Mouse (Mus musculus): Measurements from ENCODE around the gene Cyp4x1.

DNA sequence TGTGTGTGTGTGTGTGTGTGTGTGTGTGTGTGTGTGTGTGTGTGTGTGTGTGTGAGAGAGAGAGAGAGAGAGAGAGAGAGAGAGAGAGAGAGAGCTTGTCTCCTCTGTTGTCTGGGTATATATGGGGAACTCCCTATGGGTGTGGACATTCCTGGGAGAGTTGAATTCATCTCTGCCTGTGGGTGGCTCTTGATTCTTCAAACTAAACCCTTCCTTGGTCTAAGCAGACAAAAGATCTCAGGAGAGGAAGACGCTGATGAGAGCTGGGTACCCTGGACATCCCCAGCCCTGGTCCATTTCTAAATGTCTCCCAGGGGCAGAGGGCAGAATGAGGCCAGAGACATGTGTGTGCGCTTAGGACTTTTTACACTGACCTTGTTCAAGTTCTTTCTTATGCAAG lies 40.0 kb downstream of the Cyp4x1 start:
- TF ChIP-seq CTCF (IDR thresholded peaks at IDR 0.05; ENCODE audit: low read depth), result no peak
- TF ChIP-seq EP300 (IDR thresholded peaks at IDR 0.05; ENCODE audit: low read depth), result no peak

Measured in heart, postnatal 0 days (tissue).